Mouse (Mus musculus) Muller cell, postnatal 12 days (primary cell): ENCODE data around the gene Dennd2a.
"Not testable (repeated sequence)": the region's sequence is repeated elsewhere in the genome, so short reads cannot be mapped to it uniquely, and the experiment has no call there.

Experiments used
- DNase-seq: peaks from one replicate; pipeline ENCODE4 v3.0.0-alpha.2; 2015; ENCODE audit errors: inconsistent ontology term

Gene Dennd2a

GRCm38 (mm10) chr6:39419851-39420721 lies 137.6 kb downstream of the Dennd2a start, which contains the start of gene Mkrn1:
Mkrn1 (minus strand) TSS chr6:39420462.
- DNase-seq: peak; percentile 81

GRCm38 (mm10) chr6:39419386-39419850 lies 138.2 kb downstream of the Dennd2a start:
- DNase-seq: peak; percentile 42

- DNase-seq: not testable (repeated sequence)
Measured at GRCm38 (mm10) chr6:39416654-39417053, 141.0 kb downstream of the Dennd2a start.

- peak; percentile 29 for DNase-seq
Measured at GRCm38 (mm10) chr6:39415762-39416161, 141.9 kb downstream of the Dennd2a start.

- peak; percentile 47 for DNase-seq
Measured at GRCm38 (mm10) chr6:39414106-39414505, 143.6 kb downstream of the Dennd2a start.
